Mouse (Mus musculus) layer of hippocampus, postnatal 36 days (tissue): Measurements from ENCODE around the gene Amdhd2. TPM values are rescaled to one million over a fixed set of nuclear protein-coding genes. Genes with fewer than 3 reads are reported as not detected.

Experiments used
- total RNA-seq, 2 experiments: library from RNA; stranded (reverse); gene quantifications; 2 replicates each; pipeline ENCODE4 v1.2.3; 2021

Gene Amdhd2
- total RNA-seq, 2 experiments from 2014 or later = 36.1 to 39.4 TPM

Other genes starting within 250 kb of the Amdhd2 start
- not detected for gene Dcpp3, start 246.3 kb downstream of the Amdhd2 start, total RNA-seq
- gene Sbp, start 222.1 kb downstream of the Amdhd2 start, total RNA-seq = not detected
- gene Sbpl, start 208.5 kb downstream of the Amdhd2 start, total RNA-seq = not detected
- not detected for gene Prss30, start 183.2 kb downstream of the Amdhd2 start, total RNA-seq
- gene Prss22, start 165.7 kb downstream of the Amdhd2 start, total RNA-seq = not detected
- gene Prss27, start 125.6 kb downstream of the Amdhd2 start, total RNA-seq = not detected
- gene Kctd5, start 90.3 kb downstream of the Amdhd2 start, total RNA-seq = 10 to 100 TPM; 28.5 to 30.1 TPM
- 100 to 1,000 TPM; 104 to 105 TPM for gene Pdpk1, start 12.8 kb downstream of the Amdhd2 start, total RNA-seq
- gene Atp6v0c, start 5.9 kb upstream of the Amdhd2 start, total RNA-seq = 1,000 to 10,000 TPM; 1,151 to 1,277 TPM
- 10 to 100 TPM; 60.9 to 64.6 TPM for gene Tbc1d24, start 41.8 kb upstream of the Amdhd2 start, total RNA-seq
- 1 to 10 TPM; 8.0 to 9.9 TPM for gene Ntn3, start 45.8 kb upstream of the Amdhd2 start, total RNA-seq
- 1 to 10 TPM; 8.3 to 9.3 TPM for gene Tedc2, start 57.1 kb upstream of the Amdhd2 start, total RNA-seq
- 1 to 10 TPM; 4.9 to 6.1 TPM for gene Ccnf, start 87.7 kb upstream of the Amdhd2 start, total RNA-seq
- gene Abca17, start 187.3 kb upstream of the Amdhd2 start, total RNA-seq = 1 to 10 TPM in 1 of 2 experiments, under 1 TPM in 1; 0.96 to 1.1 TPM
- 10 to 100 TPM; 64.8 to 65.3 TPM for gene Abca3, start 188.2 kb upstream of the Amdhd2 start, total RNA-seq